ENCODE assay signal across 16 mouse cellular contexts in genomic region chr10:10185298-10185883, GRCm38 (mm10).
A peak's percentile ranks its signal among the peaks of the same experiment; 100 is the strongest.
DNase-seq lines count a peak whose midpoint lies in the region; ATAC-seq and TF ChIP-seq lines count a peak whose summit lies in the region.
"Had no signal": no experiment of that assay in that cellular context is flagged by ENCODE, and none has a peak within 500 bp of the region (broad histone marks: within the 10 kb centered on the region; RNA-seq: fewer than 3 reads in every experiment).

No protein-coding gene starts in this region.

- peak overlapping the region; percentile 20; the same call in 1 of the 2 replicates for H3K4me3 ChIP-seq in liver, embryonic 12.5 days
- H3K4me3 ChIP-seq in lung, postnatal 0 days (ENCODE audit: low read depth, low read length) = no peak overlapping the region
- H3K4me3 ChIP-seq: embryonic facial prominence, embryonic 13.5 days; heart, embryonic 10.5 days; neural tube, embryonic 12.5 days had no signal

- peaks cover 19% of the 10 kb centered on the region for H3K4me1 ChIP-seq in liver, embryonic 12.5 days
- no peaks in the 10 kb centered on the region for H3K4me1 ChIP-seq in lung, postnatal 0 days (ENCODE audit: insufficient read depth, low read depth, low read length)
- H3K4me1 ChIP-seq: embryonic facial prominence, embryonic 13.5 days; neural tube, embryonic 12.5 days had no signal

- TF ChIP-seq EP300 in lung, postnatal 0 days (IDR thresholded peaks at IDR 0.05) = no peak

- WGBS in liver, embryonic 12.5 days (ENCODE audit: insufficient replicate concordance) = 29% methylated on average over 8 of the region's 8 CpGs
- 71% methylated on average over 8 of the region's 8 CpGs for WGBS in lung, postnatal 0 days

- no peak for DNase-seq in liver
- peak; percentile 12 for DNase-seq in thymus, postnatal 25 days
- no peak for DNase-seq in adrenal gland, adult (ENCODE audit: inconsistent age in 2 of 2, low spot score in 1 of 2)
- no peak for DNase-seq in lung, postnatal 0 days (ENCODE audit: low spot score)
- DNase-seq: cerebellum, postnatal 25 days; gastrocnemius, postnatal 25 days; kidney, postnatal 4 days; lung, postnatal 4 days; right cerebral cortex, postnatal 25 days had no signal

- no peaks in the 10 kb centered on the region for H3K27me3 ChIP-seq in liver, embryonic 12.5 days (replicated peaks)
- H3K27me3 ChIP-seq in lung, postnatal 0 days (replicated peaks; ENCODE audit: insufficient read depth, low read length) = no peaks in the 10 kb centered on the region
- H3K27me3 ChIP-seq: embryonic facial prominence, embryonic 13.5 days; neural tube, embryonic 12.5 days had no signal

- peak overlapping the region; percentile 60; the same call in 1 of the 2 replicates for H3K27ac ChIP-seq in liver, embryonic 12.5 days
- H3K27ac ChIP-seq in lung, postnatal 0 days (ENCODE audit: low read length) = no peak overlapping the region
- H3K27ac ChIP-seq: embryonic facial prominence, embryonic 13.5 days; heart, embryonic 10.5 days; neural tube, embryonic 12.5 days had no signal

- H3K9ac ChIP-seq in liver, embryonic 12.5 days = no peak overlapping the region
- no peak overlapping the region for H3K9ac ChIP-seq in lung, postnatal 0 days (replicated peaks; ENCODE audit: low read depth)
- H3K9ac ChIP-seq: embryonic facial prominence, embryonic 13.5 days; neural tube, embryonic 12.5 days had no signal

- H3K9me3 ChIP-seq in liver, embryonic 12.5 days (replicated peaks) = no peaks in the 10 kb centered on the region
- H3K9me3 ChIP-seq in lung, postnatal 0 days (ENCODE audit: low read length) = no peaks in the 10 kb centered on the region
- H3K9me3 ChIP-seq: embryonic facial prominence, embryonic 13.5 days; heart, embryonic 10.5 days; neural tube, embryonic 12.5 days had no signal

- H3K4me2 ChIP-seq in liver, embryonic 12.5 days = peak overlapping the region; percentile 47
- no peak overlapping the region for H3K4me2 ChIP-seq in lung, postnatal 0 days (replicated peaks; ENCODE audit: low read depth, low read length)
- H3K4me2 ChIP-seq: embryonic facial prominence, embryonic 13.5 days; neural tube, embryonic 12.5 days had no signal

- TF ChIP-seq CTCF in lung, postnatal 0 days (IDR thresholded peaks at IDR 0.05) = no peak

- no peaks in the 10 kb centered on the region for H3K36me3 ChIP-seq in liver, embryonic 12.5 days
- H3K36me3 ChIP-seq in lung, postnatal 0 days (ENCODE audit: insufficient read depth, low read length) = no peaks in the 10 kb centered on the region
- H3K36me3 ChIP-seq: embryonic facial prominence, embryonic 13.5 days; heart, embryonic 10.5 days; neural tube, embryonic 12.5 days had no signal

- ATAC-seq in liver, embryonic 12.5 days = peak; percentile 57; the same call in 1 of the 2 replicates
- peak; percentile 25 for ATAC-seq in CD4-positive, CD25-positive, alpha-beta regulatory T cell, adult 4 months
- ATAC-seq in inflammation-experienced regulatory T-cells, adult 6 months = peak; percentile 18
- no peak for ATAC-seq in lung, postnatal 0 days
- ATAC-seq: midbrain, embryonic 16.5 days had no signal
